Mouse (Mus musculus) limb, embryonic 11.5 days (tissue): ENCODE data around the gene Rbms2. TPM values are rescaled to one million over a fixed set of nuclear protein-coding genes. Genes with fewer than 3 reads are reported as not detected.
"Not testable (repeated sequence)": the region's sequence is repeated elsewhere in the genome, so short reads cannot be mapped to it uniquely, and the experiment has no call there.

ENCODE experiments used
- ATAC-seq: fragments of 200-750 bp; cut with Nextera tagmentation; 2 replicates; pipeline ENCODE4 v1.8.0; 2017; ENCODE audit warnings: low read depth; ENCODE audit not compliant: insufficient number of reproducible peaks, low FRiP score, low TSS enrichment
- DNase-seq: peaks from one replicate; pipeline ENCODE4 v3.0.0-alpha.2; 2015; ENCODE audit warnings: low spot score
- H3K27ac ChIP-seq: fragments of 300-500 bp; sonication (generic); replicated peaks from 2 replicates; pipeline ENCODE4 v1.5.1; 2014; ENCODE audit warnings: low read depth, mild to moderate bottlenecking, low read length
- H3K27me3 ChIP-seq: fragments of 300-500 bp; sonication (generic); 2 replicates; pipeline ENCODE4 v1.6.1; 2014; ENCODE audit warnings: mild to moderate bottlenecking, low read length, mixed read lengths; ENCODE audit not compliant: control insufficient read depth, insufficient read depth
- H3K36me3 ChIP-seq: fragments of 300-500 bp; sonication (generic); 2 replicates; pipeline ENCODE4 v1.6.1; 2014; ENCODE audit warnings: mild to moderate bottlenecking, low read length, moderate library complexity, mixed read lengths; ENCODE audit not compliant: control insufficient read depth, insufficient read depth
- H3K4me1 ChIP-seq: fragments of 300-500 bp; sonication (generic); 2 replicates; pipeline ENCODE4 v1.6.1; 2014; ENCODE audit warnings: low read length, mixed read lengths; ENCODE audit not compliant: control insufficient read depth, insufficient read depth
- H3K4me2 ChIP-seq: fragments of 300-500 bp; sonication (generic); 2 replicates; pipeline ENCODE4 v1.6.1; 2014; ENCODE audit warnings: low read depth, mild to moderate bottlenecking, moderate library complexity; ENCODE audit not compliant: severe bottlenecking
- H3K4me3 ChIP-seq: fragments of 300-500 bp; sonication (generic); 2 replicates; pipeline ENCODE4 v1.5.1; 2014; ENCODE audit warnings: low read depth, low read length
- H3K9ac ChIP-seq: fragments of 300-500 bp; sonication (generic); 2 replicates; pipeline ENCODE4 v1.6.1; 2014; ENCODE audit warnings: mild to moderate bottlenecking, low read length
- H3K9me3 ChIP-seq: fragments of 300-500 bp; sonication (generic); 2 replicates; pipeline ENCODE4 v1.6.1; 2016; ENCODE audit warnings: low read length; ENCODE audit not compliant: control insufficient read depth
- WGBS: fragments of 180-500 bp; shearing (Covaris S2); extraction: QIAGEN DNeasy Blood & Tissue Kit; methylation state at CpG from one replicate; pipeline ENCODE4 v1.1.7; 2014; 5-methylcytosine and 5-hydroxymethylcytosine counted together
- polyA plus RNA-seq: library from polyadenylated mRNA; unstranded; fragments of >200 nt; fragmentation: Nextera tagmentation; extraction: Ambion mirVana; gene quantifications from 2 replicates; pipeline ENCODE4 v1.2.1, GENCODE M21; 2014

The Rbms2 gene
- polyA plus RNA-seq, 1 experiment from 2014 or later = 25.2 TPM

DNA sequence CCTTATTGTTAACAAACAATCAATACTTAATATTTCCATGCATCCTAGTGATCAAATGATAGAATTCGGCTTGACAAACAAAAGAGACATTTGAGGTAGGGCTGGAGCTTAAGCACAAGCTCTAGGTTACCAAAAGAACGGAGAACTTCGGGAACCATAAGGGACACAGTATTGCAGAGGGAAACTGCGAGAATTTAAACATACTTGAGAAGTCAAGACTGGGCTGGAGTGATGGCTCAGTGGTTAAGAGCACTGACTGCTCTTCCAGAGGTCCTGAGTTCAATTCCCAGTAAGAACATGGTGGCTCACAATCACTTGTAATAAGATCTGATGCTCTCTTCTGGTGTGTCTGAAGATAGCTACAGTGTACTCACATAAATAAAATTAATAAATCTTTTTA is 34.0 kb upstream of the Rbms2 start:
- not testable (repeated sequence) for ATAC-seq, H3K4me2 ChIP-seq, H3K4me3 ChIP-seq, DNase-seq, H3K36me3 ChIP-seq, H3K27ac ChIP-seq, H3K9me3 ChIP-seq, H3K9ac ChIP-seq, H3K27me3 ChIP-seq, H3K4me1 ChIP-seq
- WGBS = 89% methylated on average over 4 of the region's 4 CpGs

DNA sequence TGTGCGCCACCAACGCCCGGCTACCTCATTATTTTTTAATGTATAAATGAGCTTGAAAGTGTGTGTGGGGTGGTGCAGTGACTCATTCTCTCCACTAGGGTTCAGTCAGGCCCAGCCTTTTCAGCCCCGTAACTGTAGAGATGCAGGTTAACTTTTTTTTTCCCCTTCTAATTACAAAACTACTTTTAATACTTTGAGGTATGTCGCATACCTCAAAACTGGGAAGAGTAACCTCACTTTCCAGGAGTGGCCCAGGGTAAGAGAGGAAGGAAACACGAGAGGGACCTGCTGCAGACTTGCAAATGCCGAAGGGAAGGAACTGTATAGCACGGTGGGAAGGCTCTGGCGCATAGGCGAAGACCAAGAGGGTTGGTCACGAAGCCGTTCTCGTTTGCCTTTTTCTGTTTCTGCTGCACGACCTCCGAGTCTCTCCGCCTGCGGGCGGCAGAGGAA is 32.8 kb upstream of the Rbms2 start:
- Histone ChIP-seq H3K27ac (peak overlapping the region; percentile 22; the same call in 1 of the 2 replicates), H3K27me3 (no peaks in the 10 kb centered on the region), H3K4me3 (peak overlapping the region; percentile 25), H3K4me2 (peak overlapping the region; percentile 41), H3K4me1 (peaks cover 5% of the 10 kb centered on the region; the same call in 1 of the 2 replicates), H3K9ac (peak overlapping the region; percentile 13; the same call in 1 of the 2 replicates), H3K36me3 (no peaks in the 10 kb centered on the region; the same call in 1 of the 2 replicates), H3K9me3 (no peaks in the 10 kb centered on the region)
- WGBS = 4% methylated on average over 18 of the region's 18 CpGs
- DNase-seq (peak; percentile 71), ATAC-seq (0 out of 2 replicates have a peak, but pooled peaks have one; percentile 19)

DNA sequence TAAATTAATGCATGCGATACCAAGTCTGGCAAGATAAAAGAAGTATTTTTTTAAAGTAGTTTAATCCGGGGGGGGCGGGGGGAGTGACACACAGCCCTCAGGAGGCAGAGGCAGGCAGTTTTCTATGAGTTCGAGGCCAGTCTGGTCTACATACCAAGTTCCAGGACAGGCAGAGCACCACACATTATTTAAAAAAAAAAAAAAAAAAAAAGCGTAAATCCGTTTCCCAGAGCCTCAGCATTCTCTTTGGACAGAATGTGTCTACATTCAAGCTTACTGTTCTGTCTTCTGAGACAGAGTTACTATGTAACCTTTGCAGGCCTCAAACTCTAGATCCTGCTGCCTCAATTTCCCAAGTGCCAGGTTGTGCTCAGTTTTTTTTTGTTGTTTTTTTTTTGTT is 32.1 kb upstream of the Rbms2 start:
- Histone ChIP-seq H3K9me3 (no peaks in the 10 kb centered on the region), H3K27ac (no peak overlapping the region), H3K36me3 (no peaks in the 10 kb centered on the region; the same call in 1 of the 2 replicates), H3K9ac (no peak overlapping the region), H3K4me3 (peak overlapping the region; percentile 49), H3K4me1 (peaks cover 5% of the 10 kb centered on the region; the same call in 1 of the 2 replicates), H3K4me2 (peak overlapping the region; percentile 60; the same call in 1 of the 2 replicates), H3K27me3 (no peaks in the 10 kb centered on the region)
- DNase-seq = no peak
- WGBS = 50% methylated on average over 6 of the region's 6 CpGs
- ATAC-seq = 0 out of 2 replicates have a peak, but pooled peaks have one; percentile 11

DNA sequence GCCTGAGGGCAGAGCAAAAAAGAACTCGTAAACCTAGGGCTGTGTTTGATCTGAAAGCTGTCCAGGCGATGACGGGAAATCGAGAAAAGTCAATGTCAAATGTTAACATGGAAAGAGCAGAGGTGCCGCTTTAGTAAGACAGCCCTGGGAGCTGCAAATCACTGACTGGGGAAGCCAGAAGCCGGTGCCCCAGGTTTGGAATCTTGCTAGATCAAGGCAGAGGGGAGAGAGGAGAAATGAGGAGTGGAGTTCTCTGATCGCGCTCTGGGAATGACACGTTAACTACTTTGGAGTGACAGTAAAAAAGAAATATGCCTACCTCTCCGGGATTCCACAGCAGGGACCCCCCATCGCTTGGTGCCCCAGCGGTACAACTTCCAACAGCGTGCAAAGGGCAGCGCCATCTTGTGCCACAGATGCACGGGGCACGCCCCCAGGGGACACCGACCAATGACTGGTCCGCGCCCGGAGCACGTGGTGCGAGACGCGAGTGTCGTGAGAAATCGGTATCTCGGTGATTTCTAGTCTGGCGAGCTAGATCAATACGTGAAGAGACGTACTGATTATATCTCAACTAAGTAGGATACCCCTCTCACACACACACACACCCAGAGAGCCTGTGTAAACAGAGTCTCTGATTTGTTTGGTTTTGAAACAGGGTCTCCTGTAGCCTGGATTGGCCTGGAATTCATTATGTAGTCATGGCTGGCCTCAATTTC is 31.5 kb upstream of the Rbms2 start, which contains the start of gene Spryd4:
TSS of gene Spryd4 (minus strand) at position 418 of the 719 bp plus-strand sequence.
- Histone ChIP-seq H3K27me3 (no peaks in the 10 kb centered on the region), H3K27ac (no peak within 1 kb of the TSS), H3K4me2 (peak within 1 kb of the TSS; percentile 60), H3K36me3 (no peaks in the 10 kb centered on the region; the same call in 1 of the 2 replicates), H3K4me1 (peaks cover 5% of the 10 kb centered on the region; the same call in 1 of the 2 replicates), H3K9me3 (no peaks in the 10 kb centered on the region), H3K9ac (peak within 1 kb of the TSS; percentile 17; the same call in 1 of the 2 replicates), H3K4me3 (peak within 1 kb of the TSS; percentile 49)
- peak; percentile 92 for DNase-seq
- WGBS = under 1% methylated on average over 30 of the region's 30 CpGs
- peak; percentile 90 for ATAC-seq

DNA sequence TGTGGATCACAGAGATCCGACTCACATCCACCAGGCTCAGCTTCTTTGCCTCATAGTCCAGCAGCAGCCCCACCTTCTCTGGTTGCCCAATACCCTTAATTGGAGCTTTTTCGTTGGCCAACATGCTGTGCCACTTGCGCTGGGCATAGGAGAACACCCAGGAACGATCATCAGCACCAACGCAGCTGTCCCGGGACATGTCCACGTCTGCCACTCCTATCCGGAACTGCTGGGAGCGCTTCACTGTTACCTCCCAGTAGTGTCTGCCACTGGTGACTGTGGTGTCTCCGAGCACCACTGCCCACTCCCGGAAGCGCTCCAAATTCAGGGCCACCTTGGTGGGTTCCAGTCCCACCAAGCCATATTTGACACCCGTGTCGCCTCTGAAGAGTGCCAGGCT is 30.9 kb upstream of the Rbms2 start:
- no peaks in the 10 kb centered on the region for H3K9me3 ChIP-seq
- H3K9ac ChIP-seq = peak overlapping the region; percentile 17; the same call in 1 of the 2 replicates
- no peaks in the 10 kb centered on the region for H3K27me3 ChIP-seq
- WGBS = 27% methylated on average over 14 of the region's 14 CpGs
- ATAC-seq = no peak
- peaks cover 5% of the 10 kb centered on the region; the same call in 1 of the 2 replicates for H3K4me1 ChIP-seq
- peak overlapping the region; percentile 49 for H3K4me3 ChIP-seq
- no peak for DNase-seq
- H3K4me2 ChIP-seq = peak overlapping the region; percentile 60
- no peaks in the 10 kb centered on the region; the same call in 1 of the 2 replicates for H3K36me3 ChIP-seq
- no peak overlapping the region for H3K27ac ChIP-seq

DNA sequence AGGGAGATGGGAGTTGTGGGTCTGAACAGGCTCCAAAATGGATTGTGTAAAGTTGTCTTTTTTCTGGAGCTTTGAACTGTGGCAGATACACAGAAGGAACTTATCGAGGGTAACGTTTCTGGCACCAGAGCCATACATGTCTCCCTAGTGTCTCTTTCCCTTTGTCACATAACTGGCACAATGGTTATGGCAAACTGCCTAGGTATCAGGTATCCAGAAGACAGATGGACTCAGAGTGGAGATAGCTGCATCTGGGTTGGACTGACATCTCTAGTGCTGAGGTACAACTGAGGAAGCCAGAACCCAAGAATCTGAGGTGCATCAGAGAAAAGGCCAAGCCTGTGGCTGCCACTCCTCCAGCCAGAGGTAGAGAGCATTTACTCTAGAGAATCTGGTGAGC is 30.0 kb upstream of the Rbms2 start:
- H3K27me3 ChIP-seq = no peaks in the 10 kb centered on the region
- no peak overlapping the region for H3K27ac ChIP-seq
- H3K9me3 ChIP-seq = no peaks in the 10 kb centered on the region
- no peak overlapping the region for H3K4me2 ChIP-seq
- H3K4me1 ChIP-seq = peaks cover 5% of the 10 kb centered on the region; the same call in 1 of the 2 replicates
- H3K4me3 ChIP-seq = no peak overlapping the region
- DNase-seq (no peak), ATAC-seq (no peak)
- no peak overlapping the region for H3K9ac ChIP-seq
- no peaks in the 10 kb centered on the region; the same call in 1 of the 2 replicates for H3K36me3 ChIP-seq
- 90% methylated on average over 2 of the region's 2 CpGs for WGBS

DNA sequence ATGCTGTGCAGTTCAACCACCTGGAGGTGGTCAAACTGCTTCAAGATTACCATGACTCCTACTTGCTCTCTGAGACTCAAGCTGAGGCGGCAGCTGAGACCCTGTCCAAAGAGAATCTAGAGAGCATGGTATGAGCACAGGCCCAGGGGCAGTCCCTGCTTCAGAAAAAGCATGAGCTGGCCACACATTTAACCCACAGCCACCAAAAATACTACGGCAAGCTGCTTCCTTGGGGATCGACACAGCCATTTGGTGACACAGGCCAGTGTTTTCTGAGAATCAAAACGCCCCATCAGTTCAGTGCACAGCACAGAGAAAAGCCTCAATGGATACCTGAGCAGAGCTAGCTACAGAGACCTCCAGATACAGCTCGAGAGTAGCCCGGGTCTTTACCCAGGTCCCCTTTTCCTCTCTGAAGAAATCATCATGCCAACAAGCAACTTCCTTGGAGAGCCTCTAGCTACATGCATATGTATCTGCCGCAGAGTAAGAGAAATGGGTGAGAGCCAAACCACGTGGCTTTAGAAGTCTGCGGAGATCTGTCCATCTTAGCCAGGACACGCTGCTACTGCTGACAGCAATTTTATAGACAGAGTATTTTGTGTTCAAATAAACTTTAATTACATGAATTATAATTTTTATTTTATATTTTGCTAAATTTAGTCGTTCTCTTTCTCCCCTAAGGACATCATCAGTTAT is 29.4 kb upstream of the Rbms2 start:
- ATAC-seq (no peak), DNase-seq (no peak)
- no peaks in the 10 kb centered on the region; the same call in 1 of the 2 replicates for H3K36me3 ChIP-seq
- no peak overlapping the region for H3K27ac ChIP-seq
- no peak overlapping the region for H3K9ac ChIP-seq
- H3K4me2 ChIP-seq = no peak overlapping the region
- no peaks in the 10 kb centered on the region for H3K9me3 ChIP-seq
- 94% methylated on average over 11 of the region's 11 CpGs for WGBS
- H3K4me1 ChIP-seq = peaks cover 5% of the 10 kb centered on the region; the same call in 1 of the 2 replicates
- H3K27me3 ChIP-seq = no peaks in the 10 kb centered on the region
- no peak overlapping the region for H3K4me3 ChIP-seq

DNA sequence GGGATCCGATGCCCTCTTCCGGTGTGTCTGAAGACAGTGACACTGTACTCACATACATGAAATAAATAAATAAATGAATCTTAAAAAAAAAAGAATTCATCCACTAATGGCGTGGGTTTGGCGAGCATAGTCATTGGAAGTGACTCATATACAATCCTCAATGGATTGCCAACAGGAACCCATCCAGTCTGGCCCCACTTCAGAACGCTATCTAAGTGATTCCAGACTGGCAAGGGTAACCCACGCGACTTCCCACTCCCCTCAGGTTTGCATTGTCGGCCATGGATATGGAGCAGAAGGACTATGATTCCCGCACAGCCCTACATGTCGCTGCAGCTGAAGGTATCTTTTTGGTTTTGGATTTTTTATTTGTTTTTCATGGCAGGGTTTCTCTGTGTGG is 28.2 kb upstream of the Rbms2 start:
- DNase-seq (no peak), ATAC-seq (no peak)
- Histone ChIP-seq H3K36me3 (no peaks in the 10 kb centered on the region; the same call in 1 of the 2 replicates), H3K9ac (no peak overlapping the region), H3K27ac (no peak overlapping the region), H3K9me3 (no peaks in the 10 kb centered on the region), H3K4me2 (no peak overlapping the region), H3K27me3 (no peaks in the 10 kb centered on the region), H3K4me1 (peaks cover 5% of the 10 kb centered on the region; the same call in 1 of the 2 replicates), H3K4me3 (no peak overlapping the region)
- WGBS = 93% methylated on average over 10 of the region's 10 CpGs
